Mouse (Mus musculus) hindbrain, embryonic 11.5 days (tissue): Measurements from ENCODE around the gene Ocln. TPM values are rescaled to one million over a fixed set of nuclear protein-coding genes. Genes with fewer than 3 reads are reported as not detected.
"Not testable (repeated sequence)": the region's sequence is repeated elsewhere in the genome, so short reads cannot be mapped to it uniquely, and the experiment has no call there.

Source experiments
- ATAC-seq: fragments of 200-750 bp; cut with Nextera tagmentation; 2 replicates; pipeline ENCODE4 v1.8.0; 2017; ENCODE audit warnings: mild to moderate bottlenecking, moderate TSS enrichment, moderate library complexity; ENCODE audit not compliant: low FRiP score
- DNase-seq: peaks from one replicate; pipeline ENCODE4 v3.0.0-alpha.2; 2015; ENCODE audit warnings: low spot score
- H3K27ac ChIP-seq: fragments of 300-500 bp; sonication (generic); 2 replicates; pipeline ENCODE4 v1.5.1; 2014; ENCODE audit warnings: mild to moderate bottlenecking, low read depth, low read length
- H3K27me3 ChIP-seq: fragments of 300-500 bp; sonication (generic); 2 replicates; pipeline ENCODE4 v1.6.1; 2014; ENCODE audit warnings: mild to moderate bottlenecking, low read length, moderate library complexity, mixed read lengths; ENCODE audit not compliant: control insufficient read depth, insufficient read depth
- H3K36me3 ChIP-seq: fragments of 300-500 bp; sonication (generic); 2 replicates; pipeline ENCODE4 v1.6.1; 2014; ENCODE audit warnings: mild to moderate bottlenecking, low read length, moderate library complexity, mixed read lengths; ENCODE audit not compliant: control insufficient read depth, insufficient read depth
- H3K4me1 ChIP-seq: fragments of 300-500 bp; sonication (generic); replicated peaks from 2 replicates; pipeline ENCODE4 v1.6.1; 2014; ENCODE audit warnings: low read length, mixed read lengths; ENCODE audit not compliant: control insufficient read depth, insufficient read depth
- H3K4me2 ChIP-seq: fragments of 300-500 bp; sonication (generic); replicated peaks from 2 replicates; pipeline ENCODE4 v1.6.1; 2014; ENCODE audit warnings: mild to moderate bottlenecking, low read depth, low read length
- H3K4me3 ChIP-seq: fragments of 300-500 bp; sonication (generic); 2 replicates; pipeline ENCODE4 v1.5.1; 2014; ENCODE audit warnings: low read depth, low read length
- H3K9ac ChIP-seq: fragments of 300-500 bp; sonication (generic); 2 replicates; pipeline ENCODE4 v1.6.1; 2014; ENCODE audit warnings: low read depth, low read length
- H3K9me3 ChIP-seq: fragments of 300-500 bp; sonication (generic); 2 replicates; pipeline ENCODE4 v1.6.1; 2016; ENCODE audit warnings: low read length; ENCODE audit not compliant: control insufficient read depth
- WGBS: fragments of 180-500 bp; shearing (Covaris S2); extraction: QIAGEN DNeasy Blood & Tissue Kit; methylation state at CpG from one replicate; pipeline ENCODE4 v1.1.7; 2014; 5-methylcytosine and 5-hydroxymethylcytosine counted together
- polyA plus RNA-seq: library from polyadenylated mRNA; unstranded; fragments of >200 nt; fragmentation: Nextera tagmentation; extraction: Ambion mirVana; gene quantifications from 2 replicates; pipeline ENCODE4 v1.2.1, GENCODE M21; 2014

Gene Ocln
- polyA plus RNA-seq, 1 experiment from 2014 or later = 5.8 TPM

DNA sequence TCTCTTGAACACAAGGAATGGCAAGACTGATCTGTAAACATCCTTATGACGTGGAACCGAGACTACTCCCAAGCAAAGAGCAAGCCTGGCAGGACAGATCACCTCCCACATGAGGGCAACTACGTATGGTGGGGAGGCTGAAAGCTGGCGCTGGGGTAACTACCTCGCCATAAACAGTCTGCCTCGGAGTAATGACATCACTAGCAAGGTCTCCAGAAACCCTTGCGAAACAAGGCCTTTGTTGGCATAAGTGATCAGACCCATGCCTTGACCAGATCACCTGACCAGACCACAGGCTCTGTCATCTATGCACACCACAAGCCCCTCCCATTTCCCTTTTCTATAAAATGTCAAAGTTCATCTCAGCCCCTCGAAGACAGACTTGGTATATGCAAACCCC lies 59.2 kb downstream of the Ocln start:
- no peaks in the 10 kb centered on the region for H3K9me3 ChIP-seq
- H3K27ac ChIP-seq = no peak overlapping the region
- H3K27me3 ChIP-seq = no peaks in the 10 kb centered on the region
- no peak overlapping the region for H3K9ac ChIP-seq
- H3K4me1 ChIP-seq = no peaks in the 10 kb centered on the region
- no peak overlapping the region for H3K4me3 ChIP-seq
- ATAC-seq (no peak), DNase-seq (no peak)
- WGBS = 78% methylated on average over 8 of the region's 8 CpGs
- 0 out of 2 replicates have a peak, but pooled peaks cover 1% of the 10 kb centered on the region for H3K36me3 ChIP-seq
- H3K4me2 ChIP-seq = no peak overlapping the region

DNA sequence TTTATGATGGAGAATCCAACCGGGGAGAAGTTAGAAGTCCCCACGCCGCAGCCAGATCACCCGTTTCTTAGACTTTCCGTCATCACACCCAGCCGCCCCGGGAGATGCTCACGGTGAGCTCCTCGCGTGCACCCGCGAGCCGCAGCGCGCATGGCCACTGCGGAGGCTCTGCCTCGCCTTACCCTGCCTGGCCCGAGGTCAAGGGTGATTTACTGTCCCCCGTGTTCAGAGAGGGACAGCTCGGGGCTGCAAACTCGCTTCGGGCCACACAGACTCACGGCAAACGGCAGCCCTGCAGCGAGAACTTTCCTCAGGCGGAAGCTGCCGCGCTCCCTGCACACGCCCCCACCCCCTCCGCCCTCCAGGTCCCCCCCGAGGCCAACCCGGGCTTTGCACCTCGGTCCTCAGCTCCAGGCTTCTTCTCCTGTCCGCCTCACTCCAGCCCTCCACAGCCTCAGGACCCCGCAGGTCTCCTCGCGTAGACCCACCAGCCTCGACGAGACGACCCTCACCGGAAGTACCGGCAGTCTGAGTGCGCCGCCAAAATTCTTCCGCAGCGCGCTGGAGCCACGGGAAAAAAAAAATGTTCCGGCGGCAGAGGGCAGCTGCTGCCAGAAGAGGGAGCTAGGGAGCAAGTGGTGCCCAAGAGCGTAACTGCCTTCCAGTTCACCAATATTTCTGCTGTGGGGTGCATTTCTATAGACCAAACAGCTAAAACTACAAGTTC lies 60.3 kb downstream of the Ocln start, which contains the start of gene Gtf2h2:
Gene Gtf2h2 (minus strand): TSS at position 519 of the 727 bp plus-strand sequence.
- under 1% methylated on average over 50 of the region's 51 CpGs for WGBS
- peak; percentile 88 for ATAC-seq

GRCm38 (mm10) chr13:100491623-100492022 lies 60.9 kb downstream of the Ocln start:
- peak; percentile 59; the same call in 1 of the 2 replicates for ATAC-seq
- H3K27ac ChIP-seq = no peak overlapping the region
- DNase-seq = no peak

More for the DNA sequence above, 60.3 kb downstream of the Ocln start, which contains the start of gene Gtf2h2:
- Histone ChIP-seq H3K27me3 (no peaks in the 10 kb centered on the region), H3K4me1 (no peaks in the 10 kb centered on the region), H3K27ac (peak within 1 kb of the TSS; percentile 89), H3K36me3 (0 out of 2 replicates have a peak, but pooled peaks cover 4% of the 10 kb centered on the region), H3K4me2 (peak within 1 kb of the TSS; percentile 60), H3K4me3 (peak within 1 kb of the TSS; percentile 87), H3K9ac (peak within 1 kb of the TSS; percentile 90), H3K9me3 (no peaks in the 10 kb centered on the region)
- peak; percentile 94 for DNase-seq

GRCm38 (mm10) chr13:100490424-100490823 lies 62.1 kb downstream of the Ocln start:
- whole genome bisulfite sequencing = 92% methylated on average over 5 of the region's 5 CpGs
- ATAC-seq = no peak
- Histone ChIP-seq H3K9me3 (no peaks in the 10 kb centered on the region), H3K27me3 (no peaks in the 10 kb centered on the region), H3K4me1 (no peaks in the 10 kb centered on the region), H3K27ac (no peak overlapping the region), H3K4me3 (no peak overlapping the region), H3K36me3 (0 out of 2 replicates have a peak, but pooled peaks cover 4% of the 10 kb centered on the region), H3K9ac (no peak overlapping the region), H3K4me2 (no peak overlapping the region)
- DNase-seq = no peak

More at GRCm38 (mm10) chr13:100491623-100492022, 60.9 kb downstream of the Ocln start:
- H3K4me3 ChIP-seq = peak overlapping the region; percentile 87
- no peaks in the 10 kb centered on the region for H3K9me3 ChIP-seq
- no peaks in the 10 kb centered on the region for H3K4me1 ChIP-seq
- no peaks in the 10 kb centered on the region for H3K27me3 ChIP-seq
- H3K36me3 ChIP-seq = 0 out of 2 replicates have a peak, but pooled peaks cover 4% of the 10 kb centered on the region
- H3K9ac ChIP-seq = peak overlapping the region; percentile 90
- peak overlapping the region; percentile 60 for H3K4me2 ChIP-seq
- 16% methylated on average over 6 of the region's 6 CpGs for WGBS

GRCm38 (mm10) chr13:100483610-100484009 lies 68.9 kb downstream of the Ocln start:
- Histone ChIP-seq H3K4me1 (no peaks in the 10 kb centered on the region), H3K27ac (no peak overlapping the region), H3K36me3 (0 out of 2 replicates have a peak, but pooled peaks cover 4% of the 10 kb centered on the region), H3K4me3 (no peak overlapping the region), H3K4me2 (no peak overlapping the region), H3K27me3 (no peaks in the 10 kb centered on the region), H3K9ac (no peak overlapping the region), H3K9me3 (no peaks in the 10 kb centered on the region)
- no peak for ATAC-seq
- WGBS = 95% methylated on average over 7 of the region's 7 CpGs
- DNase-seq = no peak

DNA sequence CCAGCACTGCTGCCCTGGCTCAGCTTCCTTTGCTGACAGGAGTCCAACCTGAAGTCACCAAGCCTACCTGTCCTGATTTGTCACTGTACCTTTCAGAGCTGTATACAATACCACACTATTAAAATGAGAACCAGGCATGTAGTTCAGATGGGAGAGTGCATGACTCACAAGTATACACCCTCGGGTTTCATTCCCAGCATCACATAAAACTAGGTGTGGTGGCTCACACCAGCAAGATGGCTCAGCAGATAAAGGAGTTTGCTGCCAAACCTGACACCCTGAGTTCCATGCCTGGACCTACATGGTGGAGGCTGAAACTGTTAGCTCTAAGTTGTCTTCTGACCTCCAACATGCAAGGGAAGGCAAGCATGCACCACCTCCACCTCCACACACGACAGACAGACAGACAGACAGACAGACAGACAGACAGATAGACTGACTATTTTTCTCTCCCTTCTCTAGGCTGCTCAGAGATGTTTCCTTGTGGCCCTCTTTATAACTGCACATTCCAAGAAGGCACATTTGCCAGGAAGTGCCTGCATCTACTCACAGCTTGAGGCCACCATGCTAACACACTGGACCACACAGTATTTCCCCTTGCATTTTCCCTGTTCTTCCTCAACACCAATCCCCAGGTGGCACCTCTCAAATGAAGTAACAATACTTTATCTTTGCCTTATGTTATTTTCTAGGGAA lies 88.8 kb downstream of the Ocln start:
- H3K27me3 ChIP-seq = no peaks in the 10 kb centered on the region
- no peak overlapping the region for H3K4me2 ChIP-seq
- no peak overlapping the region for H3K4me3 ChIP-seq
- H3K27ac ChIP-seq = no peak overlapping the region
- no peaks in the 10 kb centered on the region for H3K4me1 ChIP-seq
- no peaks in the 10 kb centered on the region; the same call in 1 of the 2 replicates for H3K9me3 ChIP-seq
- H3K9ac ChIP-seq = no peak overlapping the region
- no peak for DNase-seq
- ATAC-seq = no peak
- peaks cover 12% of the 10 kb centered on the region for H3K36me3 ChIP-seq
- WGBS = 95% methylated on average over 2 of the region's 2 CpGs

DNA sequence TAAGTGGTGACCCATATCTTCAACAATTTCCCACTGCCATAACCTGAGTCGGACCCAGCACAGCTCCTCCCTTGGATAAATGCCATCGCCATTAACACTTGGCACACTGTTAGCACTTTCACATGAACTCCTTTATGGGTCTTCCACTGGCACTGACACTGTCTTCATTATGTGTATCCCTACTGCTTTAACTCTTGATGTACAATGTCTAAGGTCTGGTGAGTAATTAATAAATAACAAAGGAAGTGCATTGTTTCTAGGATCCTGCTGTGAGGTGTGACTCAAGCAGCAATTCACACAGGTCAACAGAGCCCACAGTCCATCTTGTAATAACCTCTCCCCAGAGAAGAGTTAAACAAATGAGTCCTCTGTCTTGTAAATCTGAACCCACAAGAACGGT lies 91.2 kb downstream of the Ocln start:
- ATAC-seq = no peak
- Histone ChIP-seq H3K4me3 (no peak overlapping the region), H3K27ac (no peak overlapping the region), H3K36me3 (no peaks in the 10 kb centered on the region), H3K4me1 (no peaks in the 10 kb centered on the region), H3K4me2 (no peak overlapping the region), H3K9ac (no peak overlapping the region), H3K27me3 (no peaks in the 10 kb centered on the region), H3K9me3 (no peaks in the 10 kb centered on the region)
- DNase-seq = no peak
- WGBS = 86% methylated on average over 3 of the region's 3 CpGs

GRCm38 (mm10) chr13:100452415-100453127 lies 99.9 kb downstream of the Ocln start, which contains the start of gene Naip1:
TSS of gene Naip1 (minus strand) at chr13:100452869.
- not testable (repeated sequence) for H3K27me3 ChIP-seq, H3K9me3 ChIP-seq, ATAC-seq, H3K36me3 ChIP-seq, H3K4me2 ChIP-seq, H3K4me1 ChIP-seq, H3K9ac ChIP-seq, H3K27ac ChIP-seq, DNase-seq, H3K4me3 ChIP-seq
- WGBS = 85% methylated on average over 8 of the region's 8 CpGs
